Mouse (Mus musculus) thymus, adult 18-20 months (tissue): ENCODE results near the gene Wbp2.
"Not testable (repeated sequence)": the region's sequence is repeated elsewhere in the genome, so short reads cannot be mapped to it uniquely, and the experiment has no call there.

ENCODE experiments used
- DNase-seq, 2 experiments: peaks; one replicate each; pipeline ENCODE4 v3.0.0; 2022; ENCODE audit warnings: mixed read lengths in 2 of 2

Wbp2 gene

GRCm38 (mm10) chr11:116086258-116087193 lies at the start of gene Wbp2:
TSS of gene Wbp2 (minus strand) at chr11:116086995.
- peak; percentile 98 to 99 for DNase-seq

GRCm38 (mm10) chr11:116134171-116134570 lies 47.4 kb upstream of the Wbp2 start:
- DNase-seq = no peak

GRCm38 (mm10) chr11:116133497-116133896 lies 46.7 kb upstream of the Wbp2 start:
- DNase-seq = no peak

GRCm38 (mm10) chr11:116132366-116133333 lies 45.9 kb upstream of the Wbp2 start:
- no peak for DNase-seq

DNA sequence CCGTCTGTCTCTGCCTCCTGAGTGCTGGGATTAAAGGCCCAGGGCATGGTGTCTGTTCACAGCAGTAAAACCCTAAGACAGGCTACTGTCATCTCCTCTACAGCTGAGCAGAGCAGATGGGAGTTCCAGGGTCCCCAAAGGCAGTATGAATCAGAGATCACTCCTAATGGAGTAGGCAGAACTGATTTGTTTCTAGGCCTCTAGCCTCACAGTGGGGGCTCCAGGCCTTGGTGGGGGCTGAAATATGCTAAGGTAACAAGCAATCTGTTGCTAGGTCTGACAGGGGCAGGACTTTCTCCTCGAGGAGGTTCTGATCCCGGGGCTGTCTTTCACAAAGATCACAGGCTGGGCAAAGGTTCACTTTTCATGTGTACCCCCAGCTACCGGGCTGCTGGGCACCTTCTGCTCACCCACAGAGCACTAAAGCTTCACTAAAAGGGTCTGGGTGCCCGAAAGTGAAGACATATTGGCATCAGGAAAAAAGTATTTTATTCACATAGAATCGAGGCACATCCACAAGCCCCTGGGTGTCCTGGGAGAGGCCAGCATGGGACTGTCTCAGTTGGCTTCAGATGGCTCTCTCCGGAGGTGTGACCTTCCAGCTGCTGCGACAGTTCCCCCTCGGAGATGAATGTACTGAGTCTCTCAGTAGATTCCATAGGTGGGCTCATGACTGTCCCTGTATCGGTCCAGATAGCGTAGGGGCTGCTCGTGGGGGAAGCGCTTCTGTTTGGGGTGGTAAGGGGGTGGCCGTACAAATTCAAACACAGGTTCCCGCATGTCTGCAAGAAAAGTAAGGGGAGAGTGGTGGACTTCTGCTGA lies 44.8 kb upstream of the Wbp2 start:
- DNase-seq = no peak

DNA sequence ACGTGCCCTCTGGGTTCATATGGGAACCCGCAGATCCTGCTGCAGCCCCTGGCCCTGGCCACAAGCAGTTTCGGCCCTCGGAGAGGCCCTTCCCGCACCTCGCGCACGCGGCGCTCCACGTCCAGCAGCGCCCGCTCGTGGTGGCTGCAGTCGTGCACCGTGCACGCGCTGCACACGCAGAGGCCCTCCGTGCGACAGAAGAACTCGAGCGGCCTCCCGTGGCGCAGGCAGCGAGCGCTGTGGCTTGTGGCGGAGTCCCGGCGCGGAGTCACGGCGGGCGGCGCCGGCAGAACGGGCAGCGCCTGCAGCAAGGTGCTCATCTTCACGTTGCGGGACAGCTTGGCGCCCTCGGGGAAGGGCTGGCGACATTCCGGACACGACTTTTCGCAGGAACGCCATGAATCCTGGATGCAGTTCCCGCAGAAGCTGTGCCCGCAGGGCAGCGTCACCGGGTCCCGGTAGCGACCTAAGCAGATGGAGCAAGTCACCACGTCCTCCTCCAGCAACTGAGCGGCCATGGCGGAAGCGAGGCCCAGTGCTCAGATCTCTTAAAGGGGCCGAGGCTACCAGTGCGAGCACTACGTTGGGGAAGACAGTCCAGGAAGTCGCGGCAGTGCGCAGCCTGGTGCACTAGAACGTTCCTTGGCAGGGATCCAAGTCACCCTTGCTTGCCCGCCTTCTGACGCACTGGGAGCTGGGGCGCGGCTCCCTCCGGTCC lies 43.9 kb upstream of the Wbp2 start, which contains the start of gene Trim65:
Trim65 (minus strand) TSS at position 641 of the 718 bp plus-strand sequence.
- DNase-seq = peak; percentile 77 to 87

DNA sequence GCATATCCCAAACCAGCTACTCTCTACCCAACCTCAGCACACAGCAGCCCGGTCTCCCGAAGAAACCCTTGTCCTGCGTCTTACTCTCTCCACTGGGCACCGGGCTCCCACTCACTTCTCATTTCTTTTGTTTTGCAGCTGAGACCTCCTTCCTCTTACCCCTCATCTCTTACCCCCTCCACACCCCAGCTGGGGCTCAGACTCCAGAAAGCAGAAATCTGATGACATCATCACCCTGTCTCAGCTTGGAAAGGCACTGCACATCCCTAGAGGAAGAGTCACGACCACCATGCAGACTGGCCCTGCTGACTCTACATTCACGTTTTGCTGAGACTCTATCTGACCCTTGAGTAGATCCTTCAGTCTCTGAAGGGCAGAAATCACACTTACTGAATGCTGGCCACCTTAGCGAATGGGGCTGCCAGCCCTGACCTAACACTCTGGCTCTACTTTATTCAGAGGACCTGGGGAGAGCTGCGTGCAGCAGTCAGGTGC lies 43.2 kb upstream of the Wbp2 start:
- no peak for DNase-seq

DNA sequence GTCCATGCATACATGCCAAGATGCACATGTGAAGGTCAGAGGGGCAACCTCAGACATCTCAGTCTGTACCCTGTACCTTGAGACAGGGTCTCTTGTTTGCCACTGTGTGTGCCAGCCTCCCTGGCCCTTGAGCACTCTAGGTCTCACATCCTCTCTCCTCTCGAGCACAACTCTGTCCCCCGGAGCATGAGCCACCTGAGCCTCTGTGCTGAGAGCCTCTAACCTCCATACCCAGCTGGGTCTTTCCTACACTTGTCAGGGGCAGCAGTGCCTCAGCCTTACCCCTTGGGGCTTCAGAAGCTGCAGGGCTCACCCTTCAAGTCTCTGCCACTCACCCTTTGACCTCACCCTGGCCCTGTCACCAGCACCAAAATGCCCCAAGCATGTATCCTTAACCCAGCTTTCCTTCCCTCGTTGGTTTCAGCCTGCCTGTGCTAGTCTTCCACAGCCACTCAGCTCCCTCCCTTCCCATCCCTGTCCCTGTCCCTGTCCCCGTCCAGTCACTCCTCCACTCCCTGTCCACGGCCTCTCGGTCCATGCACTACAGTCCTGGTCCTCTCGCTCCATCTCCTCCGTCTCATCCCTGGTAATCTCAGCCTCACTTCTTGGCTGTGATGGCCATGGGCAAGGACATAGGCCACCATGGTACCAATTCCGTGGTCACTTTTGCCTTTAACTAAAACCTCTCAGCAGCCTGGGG lies 42.4 kb upstream of the Wbp2 start:
- DNase-seq = no peak

DNA sequence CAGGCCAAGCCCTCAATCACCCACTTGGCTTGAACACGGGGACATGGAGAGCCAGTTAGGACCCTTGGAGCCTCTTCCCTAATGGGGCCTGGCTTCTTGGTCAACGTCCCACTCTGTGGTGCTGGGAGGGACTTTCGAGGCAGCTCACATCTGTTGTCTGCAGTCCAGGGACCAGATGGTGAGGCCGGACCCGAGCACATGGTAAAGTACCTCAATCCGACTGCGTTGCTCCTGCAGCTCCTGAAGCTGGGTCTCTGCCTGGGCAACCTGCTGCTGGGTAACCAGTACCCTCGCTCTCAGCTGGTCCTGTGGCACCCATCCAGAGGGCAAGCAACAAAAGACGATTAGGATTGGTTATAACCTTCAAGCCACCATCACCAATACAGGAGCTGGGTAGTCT lies 41.2 kb upstream of the Wbp2 start:
- DNase-seq = no peak

- no peak for DNase-seq
Measured at GRCm38 (mm10) chr11:116127156-116127980, 40.6 kb upstream of the Wbp2 start, which contains the start of gene Trim47. TSS of gene Trim47 (minus strand) at chr11:116127210.

DNA sequence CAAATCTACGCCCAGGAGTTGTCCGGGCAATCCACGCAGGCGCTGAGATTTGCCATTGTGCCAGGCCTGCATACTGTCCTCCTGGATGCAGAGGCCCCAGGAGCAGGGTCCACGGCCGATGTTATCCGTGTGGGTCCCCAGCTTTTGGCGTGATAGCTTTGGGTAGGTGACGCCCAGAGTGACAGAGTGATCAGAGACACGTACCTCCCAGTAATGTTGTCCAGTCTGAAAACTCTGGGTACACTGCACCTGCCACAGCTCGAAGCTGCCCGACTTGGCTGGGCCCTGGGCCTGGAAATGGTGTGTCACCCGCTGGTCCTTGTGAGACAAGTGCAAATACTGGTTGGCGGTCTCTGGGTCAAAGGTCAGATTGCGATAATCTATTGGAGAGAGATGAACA lies 39.5 kb upstream of the Wbp2 start:
- DNase-seq = no peak

DNA sequence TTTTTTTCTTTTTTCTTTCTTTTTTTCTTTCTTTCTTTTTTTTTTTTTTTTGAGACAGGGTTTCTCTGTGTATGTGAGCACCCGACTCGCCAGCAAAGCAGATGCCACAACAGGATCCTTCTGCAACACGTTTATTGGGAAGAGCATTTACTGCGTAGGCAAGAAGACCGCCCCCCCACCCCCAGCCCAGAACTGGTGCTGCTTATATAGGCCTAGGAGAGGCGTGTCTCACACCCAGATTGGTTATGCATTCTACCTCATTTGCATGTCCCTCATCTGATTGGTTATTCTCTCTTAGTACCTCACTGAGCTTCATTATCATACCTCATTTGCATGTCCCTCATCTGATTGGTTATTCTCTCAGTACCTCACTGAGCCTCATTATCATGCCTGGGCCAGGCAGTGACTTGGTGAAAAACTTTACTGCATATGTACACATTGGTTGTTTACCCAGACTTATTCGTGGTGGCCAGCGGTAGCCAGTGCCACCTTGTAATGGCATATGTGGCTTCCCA lies 35.0 kb upstream of the Wbp2 start:
- DNase-seq = not testable (repeated sequence)

DNA sequence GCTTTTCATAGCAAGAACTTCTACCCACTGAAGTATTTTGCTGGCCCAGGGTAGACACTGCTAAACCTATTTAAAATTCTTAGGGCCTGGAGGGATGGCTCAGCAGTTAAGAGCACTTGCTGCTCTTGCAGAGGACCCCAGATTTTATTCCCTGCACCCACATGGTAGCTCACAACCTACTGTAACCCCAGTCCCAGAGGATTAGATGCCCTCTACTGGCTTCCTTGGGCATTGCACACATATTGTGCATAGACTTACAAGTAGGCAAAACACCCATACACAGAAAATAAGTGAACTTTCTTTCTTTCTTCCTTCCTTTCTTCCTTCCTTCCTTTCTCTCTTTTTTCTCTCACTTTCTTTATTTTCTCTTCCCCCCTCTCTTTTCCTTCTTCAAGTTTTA lies 31.0 kb upstream of the Wbp2 start:
- DNase-seq = no peak

GRCm38 (mm10) chr11:116117241-116117640 lies 30.4 kb upstream of the Wbp2 start:
- DNase-seq = no peak

DNA sequence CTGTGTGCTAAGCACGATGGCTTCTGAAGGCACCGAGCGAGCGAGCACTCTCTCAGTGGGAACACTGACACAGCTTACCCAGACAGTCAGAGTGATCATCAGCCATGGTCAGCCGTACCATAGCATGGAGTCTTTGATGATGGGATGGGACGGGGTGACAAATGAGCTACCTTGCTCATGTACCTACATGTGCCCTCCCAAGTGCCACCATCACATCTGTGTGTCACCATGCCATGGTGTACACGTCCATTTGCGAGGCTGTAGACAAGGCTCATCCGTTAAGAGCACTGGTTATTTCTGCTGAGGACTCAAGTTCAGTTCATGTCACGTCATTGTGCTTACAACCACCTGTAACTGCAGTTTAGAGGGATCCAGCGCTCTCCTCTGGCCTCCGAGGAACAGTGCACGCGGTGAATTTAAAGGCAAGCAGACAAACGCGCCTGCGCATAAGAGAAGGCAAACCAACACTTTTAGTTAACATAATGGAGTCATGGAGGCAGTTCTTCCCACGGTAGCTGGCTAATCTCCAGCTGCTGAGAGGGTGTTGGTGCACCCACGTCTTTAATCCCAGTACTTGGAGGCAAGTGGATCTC lies 24.9 kb upstream of the Wbp2 start:
- no peak for DNase-seq

DNA sequence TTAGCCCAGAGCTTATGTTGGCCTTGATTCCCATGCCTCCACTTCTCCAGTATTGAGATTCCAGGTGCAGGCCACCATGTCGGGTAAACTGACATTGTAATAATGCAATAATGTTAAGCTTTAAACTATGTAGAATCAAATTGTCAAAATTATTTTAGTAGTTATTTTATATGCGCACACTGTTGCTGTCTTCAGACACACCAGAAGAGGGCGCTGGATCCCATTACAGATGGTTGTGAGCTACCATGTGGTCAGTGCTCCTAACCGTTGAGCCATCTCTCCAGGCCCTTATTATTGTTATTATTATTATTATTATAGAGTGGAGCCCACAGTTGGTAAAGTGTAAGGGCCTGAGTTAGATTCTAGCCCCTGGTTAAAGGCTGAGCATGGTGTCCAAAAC lies 24.3 kb upstream of the Wbp2 start:
- DNase-seq = no peak

- no peak for DNase-seq
Measured at GRCm38 (mm10) chr11:116110540-116110939, 23.7 kb upstream of the Wbp2 start.

DNA sequence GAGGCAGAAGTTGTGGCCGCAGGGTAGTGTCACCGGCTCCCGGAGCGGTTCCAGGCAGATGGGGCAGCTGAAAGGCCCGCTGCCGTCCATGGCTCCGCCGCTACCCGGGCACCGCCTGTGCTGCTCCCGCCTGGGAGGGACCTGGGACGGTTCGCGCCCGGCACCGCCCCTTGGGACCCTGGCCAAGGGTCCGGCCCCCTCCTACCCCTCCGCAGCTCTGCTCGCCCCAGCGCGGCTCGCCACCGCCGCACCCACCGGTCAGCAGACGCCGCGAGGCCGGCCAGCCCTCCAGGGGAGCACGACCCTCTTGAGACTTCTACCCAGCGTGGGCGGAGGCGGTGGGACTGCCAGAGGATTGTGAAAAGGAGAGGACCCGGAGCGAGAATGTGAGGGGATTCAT lies 23.3 kb upstream of the Wbp2 start:
- DNase-seq = no peak

GRCm38 (mm10) chr11:116109441-116110081 lies 22.8 kb upstream of the Wbp2 start:
- DNase-seq = no peak
